Mouse (Mus musculus) neural tube, embryonic 11.5 days (tissue): Measurements from ENCODE around the gene Chkb. TPM values are rescaled to one million over a fixed set of nuclear protein-coding genes. Genes with fewer than 3 reads are reported as not detected.
A peak's percentile ranks its signal among the peaks of the same experiment; 100 is the strongest.

Experiments
- ATAC-seq: fragments of 200-750 bp; cut with Nextera tagmentation; 2 replicates; pipeline ENCODE4 v1.8.0; 2017; ENCODE audit warnings: moderate number of reproducible peaks, mild to moderate bottlenecking, moderate TSS enrichment, moderate library complexity; ENCODE audit not compliant: insufficient read depth, low FRiP score, low TSS enrichment
- DNase-seq: peaks from one replicate; pipeline ENCODE4 v3.0.0-alpha.2; 2015; ENCODE audit warnings: low spot score
- H3K27ac ChIP-seq: fragments of 300-500 bp; sonication (generic); 2 replicates; pipeline ENCODE4 v1.5.1; 2014; ENCODE audit warnings: low read depth, mild to moderate bottlenecking, low read length
- H3K27me3 ChIP-seq: fragments of 300-500 bp; sonication (generic); 2 replicates; pipeline ENCODE4 v1.6.1; 2014; ENCODE audit warnings: mild to moderate bottlenecking, low read length, mixed read lengths; ENCODE audit not compliant: control insufficient read depth, insufficient read depth
- H3K36me3 ChIP-seq: fragments of 300-500 bp; sonication (generic); 2 replicates; pipeline ENCODE4 v1.6.1; 2014; ENCODE audit warnings: mild to moderate bottlenecking, low read length, moderate library complexity, mixed read lengths; ENCODE audit not compliant: control insufficient read depth, insufficient read depth
- H3K4me1 ChIP-seq: fragments of 300-500 bp; sonication (generic); 2 replicates; pipeline ENCODE4 v1.6.1; 2014; ENCODE audit warnings: low read length, mixed read lengths; ENCODE audit not compliant: control insufficient read depth, insufficient read depth
- H3K4me2 ChIP-seq: fragments of 300-500 bp; sonication (generic); 2 replicates; pipeline ENCODE4 v1.6.1; 2014; ENCODE audit warnings: low read depth, mild to moderate bottlenecking, moderate library complexity
- H3K4me3 ChIP-seq: fragments of 300-500 bp; sonication (generic); 2 replicates; pipeline ENCODE4 v1.5.1; 2014; ENCODE audit warnings: low read depth, low read length
- H3K9ac ChIP-seq: fragments of 300-500 bp; sonication (generic); 2 replicates; pipeline ENCODE4 v1.6.1; 2014; ENCODE audit warnings: mild to moderate bottlenecking, low read length
- H3K9me3 ChIP-seq: fragments of 300-500 bp; sonication (generic); 2 replicates; pipeline ENCODE4 v1.6.1; 2016; ENCODE audit warnings: low read length; ENCODE audit not compliant: control insufficient read depth
- WGBS: fragments of 180-500 bp; shearing (Covaris S2); extraction: QIAGEN DNeasy Blood & Tissue Kit; methylation state at CpG from one replicate; pipeline ENCODE4 v1.1.7; 2014; 5-methylcytosine and 5-hydroxymethylcytosine counted together
- polyA plus RNA-seq: library from polyadenylated mRNA; unstranded; fragments of >200 nt; fragmentation: Nextera tagmentation; extraction: Ambion mirVana; gene quantifications from 2 replicates; pipeline ENCODE4 v1.2.1, GENCODE M21; 2014

Chkb gene
- 58.1 and 63.8 TPM in 2 replicates for polyA plus RNA-seq

- peak; percentile 96 for ATAC-seq
- Histone ChIP-seq H3K9ac (peak within 1 kb of the TSS; percentile 59), H3K27ac (peak within 1 kb of the TSS; percentile 80), H3K36me3 (no peaks in the 10 kb centered on the region), H3K4me3 (peak within 1 kb of the TSS; percentile 50), H3K27me3 (no peaks in the 10 kb centered on the region), H3K9me3 (no peaks in the 10 kb centered on the region), H3K4me2 (peak within 1 kb of the TSS; percentile 91), H3K4me1 (peaks cover 8% of the 10 kb centered on the region)
- peak; percentile 92 for DNase-seq
- WGBS: under 1% methylated on average over 69 of the region's 70 CpGs
Observed at GRCm38 (mm10) chr15:89429352-89430221, at the start of gene Chkb, which contains the start of the genes C730034F03Rik and Gm44502. Gene Chkb, minus strand, starts transcription at chr15:89429908. Gene C730034F03Rik, plus strand, starts transcription at chr15:89429589. Gene Gm44502, minus strand, starts transcription at chr15:89429696.

- Histone ChIP-seq H3K27ac (no peak overlapping the region), H3K27me3 (no peaks in the 10 kb centered on the region), H3K9me3 (no peaks in the 10 kb centered on the region), H3K4me2 (no peak overlapping the region), H3K4me1 (peaks cover 10% of the 10 kb centered on the region), H3K36me3 (no peaks in the 10 kb centered on the region), H3K4me3 (no peak overlapping the region), H3K9ac (no peak overlapping the region)
- DNase-seq (no peak), ATAC-seq (no peak)
- 90% methylated on average over 3 of the region's 3 CpGs for WGBS
Observed at GRCm38 (mm10) chr15:89478622-89479021, 48.9 kb upstream of the Chkb start.

- no peak overlapping the region for H3K4me2 ChIP-seq
- WGBS: 42% methylated on average over 8 of the region's 8 CpGs
- H3K36me3 ChIP-seq: no peaks in the 10 kb centered on the region
- no peak overlapping the region for H3K4me3 ChIP-seq
- peaks cover 10% of the 10 kb centered on the region for H3K4me1 ChIP-seq
- H3K9ac ChIP-seq: no peak overlapping the region
- H3K9me3 ChIP-seq: no peaks in the 10 kb centered on the region
- no peaks in the 10 kb centered on the region for H3K27me3 ChIP-seq
- DNase-seq: no peak
- H3K27ac ChIP-seq: no peak overlapping the region
- no peak for ATAC-seq
Observed at GRCm38 (mm10) chr15:89477806-89478205, 48.1 kb upstream of the Chkb start.

- Histone ChIP-seq H3K36me3 (no peaks in the 10 kb centered on the region), H3K9me3 (no peaks in the 10 kb centered on the region), H3K4me3 (peak within 1 kb of the TSS; percentile 55), H3K9ac (peak within 1 kb of the TSS; percentile 62), H3K27ac (no peak within 1 kb of the TSS), H3K4me2 (peak within 1 kb of the TSS; percentile 78), H3K27me3 (no peaks in the 10 kb centered on the region), H3K4me1 (peaks cover 10% of the 10 kb centered on the region)
- ATAC-seq: no peak
- 34% methylated on average over 9 of the region's 9 CpGs for WGBS
- DNase-seq: no peak
Observed at GRCm38 (mm10) chr15:89477091-89477491, 47.4 kb upstream of the Chkb start, which contains the start of gene Arsa. Gene Arsa, minus strand, starts transcription at chr15:89477425.

- Histone ChIP-seq H3K4me2 (peak overlapping the region; percentile 78), H3K36me3 (no peaks in the 10 kb centered on the region), H3K9ac (peak overlapping the region; percentile 62), H3K27me3 (no peaks in the 10 kb centered on the region), H3K9me3 (no peaks in the 10 kb centered on the region), H3K4me1 (peaks cover 10% of the 10 kb centered on the region), H3K27ac (no peak overlapping the region), H3K4me3 (peak overlapping the region; percentile 55)
- ATAC-seq (no peak; the same call in 1 of the 2 replicates), DNase-seq (no peak)
- WGBS: 8% methylated on average over 5 of the region's 5 CpGs
Observed at GRCm38 (mm10) chr15:89476475-89476815, 46.7 kb upstream of the Chkb start.

GRCm38 (mm10) chr15:89475611-89476474, 46.1 kb upstream of the Chkb start:
- DNase-seq: peak; percentile 90
- Histone ChIP-seq H3K4me1 (peaks cover 10% of the 10 kb centered on the region), H3K9me3 (no peaks in the 10 kb centered on the region), H3K36me3 (no peaks in the 10 kb centered on the region), H3K9ac (peak overlapping the region; percentile 62), H3K27ac (no peak overlapping the region), H3K4me2 (peak overlapping the region; percentile 78), H3K27me3 (no peaks in the 10 kb centered on the region), H3K4me3 (peak overlapping the region; percentile 55)
- ATAC-seq: peak; percentile 97
- WGBS: 10% methylated on average over 43 of the region's 44 CpGs

- H3K9me3 ChIP-seq: no peaks in the 10 kb centered on the region
- H3K4me2 ChIP-seq: peak overlapping the region; percentile 78
- H3K27me3 ChIP-seq: no peaks in the 10 kb centered on the region
- peak overlapping the region; percentile 62; the same call in 1 of the 2 replicates for H3K9ac ChIP-seq
- peaks cover 10% of the 10 kb centered on the region for H3K4me1 ChIP-seq
- H3K27ac ChIP-seq: no peak overlapping the region
- H3K4me3 ChIP-seq: peak overlapping the region; percentile 55; the same call in 1 of the 2 replicates
- 91% methylated on average over 7 of the region's 7 CpGs for WGBS
- DNase-seq: no peak
- H3K36me3 ChIP-seq: no peaks in the 10 kb centered on the region
- ATAC-seq: peak; percentile 14
Observed at GRCm38 (mm10) chr15:89475293-89475600, 45.5 kb upstream of the Chkb start.

- DNase-seq (no peak), ATAC-seq (no peak)
- Histone ChIP-seq H3K36me3 (no peaks in the 10 kb centered on the region), H3K4me3 (no peak overlapping the region), H3K9me3 (no peaks in the 10 kb centered on the region), H3K4me1 (peaks cover 10% of the 10 kb centered on the region), H3K27me3 (no peaks in the 10 kb centered on the region), H3K27ac (no peak overlapping the region), H3K4me2 (no peak overlapping the region; the same call in 1 of the 2 replicates), H3K9ac (no peak overlapping the region)
- 95% methylated on average over 19 of the region's 19 CpGs for WGBS
Observed at GRCm38 (mm10) chr15:89474596-89475292, 45.0 kb upstream of the Chkb start.
